Mouse (Mus musculus) brain, embryonic 14.5 days (tissue): ENCODE results near the gene Adprm.

Experiments
- CTCF ChIP-seq: fragments of 200-500 bp; IDR thresholded peaks from 2 replicates; pipeline ENCODE4 v1.5.1; 2012; ENCODE audit warnings: inconsistent platforms, mild to moderate bottlenecking, moderate library complexity, borderline replicate concordance; ENCODE audit not compliant: insufficient read depth, insufficient read length; ENCODE audit errors: extremely low read depth
- POLR2A ChIP-seq: fragments of 200-500 bp; IDR thresholded peaks from 2 replicates; pipeline ENCODE4 v1.6.1; 2012; ENCODE audit warnings: mild to moderate bottlenecking, inconsistent platforms, borderline replicate concordance; ENCODE audit not compliant: poor library complexity, insufficient read depth, insufficient read length, severe bottlenecking; ENCODE audit errors: extremely low read depth

- TF ChIP-seq CTCF (no peak), POLR2A (no peak)
These were observed 58.7 kb downstream of the Adprm start for GRCm38 (mm10) chr11:66993674-66994073.
